Mouse (Mus musculus): ENCODE results near the gene Csrnp1. TPM values are rescaled to one million over a fixed set of nuclear protein-coding genes. Genes with fewer than 3 reads are reported as not detected.

Csrnp1 gene
- polyA plus RNA-seq, 2 experiments = 0.38 to 2.2 TPM

GRCm38 (mm10) chr9:119965186-119965585 is 19.3 kb downstream of the Csrnp1 start:
- ATAC-seq (ENCODE audit: insufficient read depth) (no peak), DNase-seq (ENCODE audit: low read depth in 3 of 3, low spot score in 3 of 3) (no peak)
- no peak overlapping the region for H3K4me2 ChIP-seq (ENCODE audit: low read depth)
- WGBS (ENCODE audit: insufficient replicate concordance) = 71% methylated on average over 3 of the region's 3 CpGs
- H3K27ac ChIP-seq = no peak overlapping the region
- no peaks in the 10 kb centered on the region for H3K27me3 ChIP-seq (ENCODE audit: control insufficient read depth, insufficient read depth, low read length)
- H3K4me3 ChIP-seq (ENCODE audit: insufficient read depth in 1 of 2, low read depth in 2 of 2, low read length in 2 of 2) = no peak overlapping the region
- H3K36me3 ChIP-seq (replicated peaks; ENCODE audit: control insufficient read depth, insufficient read depth, low read depth) = no peaks in the 10 kb centered on the region
- H3K4me1 ChIP-seq (replicated peaks; ENCODE audit: control insufficient read depth in 2 of 2, insufficient read depth in 2 of 2, low read length in 1 of 2) = peaks cover 0 to 5% of the 10 kb centered on the region in 2 experiments; a peak in 2 of 4 replicates
- no peak overlapping the region for H3K9ac ChIP-seq (replicated peaks)
- H3K9me3 ChIP-seq (ENCODE audit: control insufficient read depth, low read length) = no peaks in the 10 kb centered on the region
- no peak for TF ChIP-seq CTCF (IDR thresholded peaks at IDR 0.05; ENCODE audit: low read depth)

GRCm38 (mm10) chr9:119964206-119964605 is 20.3 kb downstream of the Csrnp1 start:
- Histone ChIP-seq H3K4me3 (ENCODE audit: insufficient read depth in 1 of 2, low read depth in 2 of 2, low read length in 2 of 2) (no peak overlapping the region), H3K27ac (no peak overlapping the region), H3K4me2 (ENCODE audit: low read depth) (no peak overlapping the region), H3K9ac (replicated peaks) (no peak overlapping the region), H3K9me3 (ENCODE audit: control insufficient read depth, low read length) (no peaks in the 10 kb centered on the region), H3K4me1 (replicated peaks; ENCODE audit: control insufficient read depth in 2 of 2, insufficient read depth in 2 of 2, low read length in 1 of 2) (peaks cover 0 to 5% of the 10 kb centered on the region in 2 experiments; a peak in 2 of 4 replicates), H3K27me3 (ENCODE audit: control insufficient read depth, insufficient read depth, low read length) (no peaks in the 10 kb centered on the region), H3K36me3 (replicated peaks; ENCODE audit: control insufficient read depth, insufficient read depth, low read depth) (no peaks in the 10 kb centered on the region)
- DNase-seq (ENCODE audit: low read depth in 3 of 3, low spot score in 3 of 3) (no peak), ATAC-seq (ENCODE audit: insufficient read depth) (no peak)
- no peak for TF ChIP-seq EP300 (IDR thresholded peaks at IDR 0.05; ENCODE audit: low read depth)
- WGBS (ENCODE audit: insufficient replicate concordance) = 34% methylated on average over 3 of the region's 3 CpGs

GRCm38 (mm10) chr9:119962987-119963667 is 21.3 kb downstream of the Csrnp1 start:
- no peak overlapping the region for H3K4me3 ChIP-seq (ENCODE audit: insufficient read depth in 1 of 2, low read depth in 2 of 2, low read length in 2 of 2)
- 18% methylated on average over 21 of the region's 21 CpGs for WGBS (ENCODE audit: insufficient replicate concordance)
- peak; percentile 89 for TF ChIP-seq CTCF (IDR thresholded peaks at IDR 0.05; ENCODE audit: low read depth)
- TF ChIP-seq EP300 (IDR thresholded peaks at IDR 0.05; ENCODE audit: low read depth) = no peak
- no peaks in the 10 kb centered on the region for H3K36me3 ChIP-seq (replicated peaks; ENCODE audit: control insufficient read depth, insufficient read depth, low read depth)
- DNase-seq (ENCODE audit: low read depth in 3 of 3, low spot score in 3 of 3) (peak in 2 of 3 experiments; percentile 40 to 44), ATAC-seq (ENCODE audit: insufficient read depth) (peak; percentile 56; the same call in 1 of the 2 replicates)
- H3K27me3 ChIP-seq (ENCODE audit: control insufficient read depth, insufficient read depth, low read length) = no peaks in the 10 kb centered on the region
- no peak overlapping the region; the same call in 1 of the 2 replicates for H3K9ac ChIP-seq (replicated peaks)
- H3K9me3 ChIP-seq (ENCODE audit: control insufficient read depth, low read length) = no peaks in the 10 kb centered on the region
- no peak overlapping the region for H3K27ac ChIP-seq
- H3K4me1 ChIP-seq (replicated peaks; ENCODE audit: control insufficient read depth in 2 of 2, insufficient read depth in 2 of 2, low read length in 1 of 2) = peaks cover 0 to 5% of the 10 kb centered on the region in 2 experiments; a peak in 2 of 4 replicates
- peak overlapping the region; percentile 29; the same call in 1 of the 2 replicates for H3K4me2 ChIP-seq (ENCODE audit: low read depth)

- no peaks in the 10 kb centered on the region for H3K27me3 ChIP-seq (ENCODE audit: control insufficient read depth, insufficient read depth, low read length)
- H3K36me3 ChIP-seq (replicated peaks; ENCODE audit: control insufficient read depth, insufficient read depth, low read depth) = no peaks in the 10 kb centered on the region
- TF ChIP-seq CTCF (IDR thresholded peaks at IDR 0.05; ENCODE audit: low read depth) (no peak), EP300 (IDR thresholded peaks at IDR 0.05; ENCODE audit: low read depth) (no peak)
- no peak overlapping the region for H3K4me3 ChIP-seq (ENCODE audit: insufficient read depth in 1 of 2, low read depth in 2 of 2, low read length in 2 of 2)
- H3K9me3 ChIP-seq (ENCODE audit: control insufficient read depth, low read length) = no peaks in the 10 kb centered on the region
- no peak overlapping the region for H3K4me2 ChIP-seq (ENCODE audit: low read depth)
- no peak overlapping the region for H3K27ac ChIP-seq
- peaks cover 0 to 5% of the 10 kb centered on the region in 2 experiments; a peak in 2 of 4 replicates for H3K4me1 ChIP-seq (replicated peaks; ENCODE audit: control insufficient read depth in 2 of 2, insufficient read depth in 2 of 2, low read length in 1 of 2)
- WGBS (ENCODE audit: insufficient replicate concordance) = 56% methylated on average over 4 of the region's 4 CpGs
- no peak for ATAC-seq (ENCODE audit: insufficient read depth)
- no peak for DNase-seq (ENCODE audit: low read depth in 3 of 3, low spot score in 3 of 3)
- no peak overlapping the region for H3K9ac ChIP-seq (replicated peaks)
Observed at GRCm38 (mm10) chr9:119962216-119962615, 22.2 kb downstream of the Csrnp1 start.

- DNase-seq (ENCODE audit: low read depth in 3 of 3, low spot score in 3 of 3) (no peak), ATAC-seq (ENCODE audit: insufficient read depth) (no peak)
- peaks cover 0 to 2% of the 10 kb centered on the region in 2 experiments; a peak in 1 of 4 replicates for H3K4me1 ChIP-seq (replicated peaks; ENCODE audit: control insufficient read depth in 2 of 2, insufficient read depth in 2 of 2, low read length in 1 of 2)
- no peaks in the 10 kb centered on the region for H3K27me3 ChIP-seq (ENCODE audit: control insufficient read depth, insufficient read depth, low read length)
- H3K27ac ChIP-seq = no peak overlapping the region
- H3K9me3 ChIP-seq (ENCODE audit: control insufficient read depth, low read length) = no peaks in the 10 kb centered on the region
- no peaks in the 10 kb centered on the region for H3K36me3 ChIP-seq (replicated peaks; ENCODE audit: control insufficient read depth, insufficient read depth, low read depth)
- no peak overlapping the region for H3K9ac ChIP-seq (replicated peaks)
- no peak overlapping the region for H3K4me3 ChIP-seq (ENCODE audit: insufficient read depth in 1 of 2, low read depth in 2 of 2, low read length in 2 of 2)
- WGBS (ENCODE audit: insufficient replicate concordance) = 58% methylated on average over 9 of the region's 9 CpGs
- H3K4me2 ChIP-seq (ENCODE audit: low read depth) = no peak overlapping the region
- TF ChIP-seq EP300 (IDR thresholded peaks at IDR 0.05; ENCODE audit: low read depth) = no peak
- TF ChIP-seq CTCF (IDR thresholded peaks at IDR 0.05; ENCODE audit: low read depth) = no peak
Observed at GRCm38 (mm10) chr9:119958835-119959234, 25.6 kb downstream of the Csrnp1 start.

Measured in liver, embryonic 14.5 days (tissue).